Mouse (Mus musculus) NIH3T3 (cell line): ENCODE results near the gene Drosha.

Experiments
- DNase-seq: peaks from one replicate; pipeline ENCODE4 v3.0.0-alpha.2; 2012; ENCODE audit warnings: low read depth

The Drosha gene

DNA sequence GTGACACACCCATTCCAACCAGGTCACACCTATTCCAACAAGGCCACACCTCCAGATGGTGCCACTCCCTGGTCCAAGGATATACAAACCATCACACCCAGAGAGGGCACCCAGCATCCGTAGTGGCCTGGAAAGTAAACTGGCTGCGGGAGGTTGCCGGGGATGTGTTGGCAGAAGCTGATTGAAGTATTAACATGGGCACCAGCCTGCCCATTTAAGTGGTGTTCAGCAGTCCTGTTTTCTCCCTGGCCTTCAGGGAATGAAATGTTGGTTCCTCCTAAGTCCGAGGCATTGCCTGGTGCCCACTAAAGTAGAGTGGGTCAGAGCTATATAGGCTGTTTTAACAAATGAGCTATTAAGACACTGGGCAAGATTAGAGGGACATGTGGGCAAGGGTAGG is 8.0 kb downstream of the Drosha start:
- no peak for DNase-seq

DNA sequence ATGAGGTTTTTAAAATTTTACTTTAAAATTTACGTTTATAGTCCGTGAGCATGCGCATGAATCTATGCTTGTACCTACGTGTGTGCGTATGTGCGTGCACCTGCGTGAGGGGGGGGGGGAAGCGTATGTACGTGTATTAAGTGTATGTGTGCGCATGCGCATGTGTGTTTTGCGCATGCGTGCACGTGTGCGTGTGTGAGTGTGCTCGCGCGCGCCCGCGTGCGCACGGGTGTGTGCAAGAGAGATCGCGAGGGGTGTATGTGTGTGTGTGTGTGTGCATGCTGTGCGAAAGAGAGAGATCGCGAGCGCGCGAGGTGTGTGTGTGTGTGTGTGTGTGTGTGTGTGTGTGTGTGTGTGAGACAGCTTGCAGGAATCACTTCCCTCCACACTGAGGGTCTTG is 8.8 kb downstream of the Drosha start:
- DNase-seq: no peak

DNA sequence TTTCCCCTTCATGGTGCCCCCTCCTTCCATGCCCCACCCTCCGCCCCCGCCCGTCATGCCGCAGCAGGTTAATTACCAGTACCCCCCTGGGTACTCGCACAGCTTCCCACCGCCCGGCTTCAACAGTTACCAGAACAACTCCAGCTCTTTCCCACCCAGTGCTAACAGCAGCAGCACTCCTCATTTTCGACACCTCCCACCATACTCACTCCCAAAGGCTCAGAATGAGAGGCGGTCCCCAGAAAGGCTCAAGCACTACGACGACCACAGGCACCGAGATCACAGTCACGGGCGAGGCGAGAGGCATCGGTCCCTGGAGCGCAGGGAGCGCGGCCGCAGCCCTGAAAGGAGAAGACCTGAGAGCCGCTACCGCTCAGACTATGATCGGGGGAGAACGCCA is 9.6 kb downstream of the Drosha start:
- DNase-seq: no peak

DNA sequence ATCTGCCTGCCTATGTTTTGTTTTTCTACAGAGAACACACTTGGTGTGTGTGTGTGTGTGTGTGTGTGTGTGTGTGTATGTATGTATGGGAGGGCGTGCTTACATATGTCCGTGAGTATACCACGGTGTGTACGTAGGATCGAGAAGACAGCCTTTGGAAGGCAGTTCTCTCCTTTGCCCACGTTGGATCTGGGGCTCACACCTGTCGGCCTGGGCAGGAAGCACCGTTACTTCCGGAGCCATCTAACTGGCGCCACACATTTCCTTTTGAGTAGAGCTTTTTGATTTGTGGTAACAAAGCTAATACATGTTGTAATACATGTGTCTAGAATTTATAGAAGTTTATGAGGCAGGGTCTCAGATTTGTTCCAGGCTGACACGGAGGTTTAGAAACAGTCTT is 16.1 kb downstream of the Drosha start:
- no peak for DNase-seq

DNA sequence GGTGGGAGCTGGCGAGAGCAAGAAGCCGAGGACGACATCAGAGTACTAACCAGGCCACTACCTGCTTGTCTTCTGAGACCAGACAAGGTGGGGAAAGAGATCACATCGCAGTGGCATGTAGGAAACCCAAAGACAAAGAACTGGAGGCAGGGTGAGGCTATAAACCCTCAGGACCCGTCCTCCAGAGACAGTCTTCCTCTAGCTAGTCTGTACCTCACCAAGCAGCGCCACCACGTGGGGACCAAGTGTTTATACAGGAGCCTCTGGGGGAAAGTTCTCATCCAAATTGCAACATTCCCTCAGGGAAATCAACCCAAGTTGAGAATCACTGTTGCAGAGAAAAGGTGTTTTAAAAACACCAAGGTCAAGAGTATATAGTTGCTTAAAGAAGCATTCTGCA is 18.2 kb downstream of the Drosha start:
- no peak for DNase-seq

DNA sequence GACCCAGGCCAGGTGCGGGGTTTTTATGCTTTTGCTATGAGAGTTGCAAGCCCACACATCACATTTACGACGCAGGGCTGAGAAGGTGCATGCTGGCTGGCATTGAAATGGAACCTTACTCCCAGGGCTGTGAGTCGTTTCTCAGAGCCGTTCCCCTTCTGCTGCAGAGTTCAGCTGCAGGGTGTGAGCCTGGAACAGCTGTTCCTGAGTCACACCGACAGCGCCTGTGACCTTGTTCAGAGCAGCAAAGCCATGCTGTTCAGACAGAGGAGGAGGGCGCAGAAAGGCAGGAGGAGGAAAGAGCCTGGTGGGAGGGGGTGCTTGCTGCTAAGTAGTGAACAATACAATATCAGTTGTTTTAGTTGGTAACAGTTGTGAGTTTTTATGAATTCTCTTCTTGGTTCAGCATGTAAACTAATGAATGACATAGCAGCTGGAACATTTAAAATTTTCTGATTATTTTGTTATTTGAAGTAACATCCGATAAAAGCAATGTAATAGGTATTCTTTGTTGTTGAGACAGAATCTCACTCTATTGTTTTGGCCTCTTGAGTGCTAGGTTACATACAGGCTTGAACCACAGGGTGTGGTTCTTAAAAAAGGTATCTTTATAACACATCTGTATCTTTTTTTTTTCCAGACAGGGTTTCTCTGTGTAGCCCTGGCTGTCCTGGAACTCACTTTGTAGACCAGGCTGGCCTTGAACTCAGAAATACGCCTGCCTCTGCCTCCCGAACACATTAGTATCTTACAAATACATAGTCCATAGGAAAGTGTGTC is 23.8 kb downstream of the Drosha start:
- peak; percentile 62 for DNase-seq

DNA sequence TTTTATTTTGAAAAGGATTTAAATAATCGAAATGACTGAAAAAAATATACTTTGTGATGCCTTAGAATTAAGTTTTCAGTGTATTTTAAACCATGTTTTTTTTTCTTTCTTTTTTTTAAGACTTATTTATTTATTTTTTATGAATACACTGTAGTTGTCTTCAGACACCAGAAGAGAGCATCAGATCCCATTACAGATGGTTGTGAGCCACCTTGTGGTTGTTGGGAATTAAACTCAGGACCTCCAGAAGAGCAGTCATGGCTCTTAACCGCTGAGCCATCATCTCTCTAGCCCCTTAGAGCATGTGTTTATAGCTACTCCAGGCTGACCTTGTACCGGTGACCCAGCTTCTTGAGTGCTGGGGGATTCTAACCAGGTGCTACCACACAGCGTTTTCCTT is 24.8 kb downstream of the Drosha start:
- no peak for DNase-seq

DNA sequence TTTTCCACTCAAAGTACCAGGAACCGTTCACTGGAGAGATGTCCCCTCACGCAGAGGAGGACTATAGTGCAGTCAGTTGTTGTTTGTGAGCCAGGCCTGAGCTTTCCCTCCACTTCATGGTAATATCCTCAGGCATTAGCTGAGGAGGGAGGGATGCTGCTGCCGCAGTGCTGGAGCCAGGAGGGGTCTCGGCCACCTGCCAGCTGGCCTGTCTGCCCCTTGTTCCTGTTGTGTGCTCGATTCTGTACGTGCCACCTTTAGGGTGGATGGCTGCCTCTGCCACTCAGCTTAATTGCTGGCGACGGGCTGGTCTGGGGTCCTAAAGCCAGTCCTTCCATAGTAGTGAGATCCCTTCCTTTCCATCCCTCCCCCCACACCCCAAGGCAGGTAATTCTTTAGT is 28.9 kb downstream of the Drosha start:
- no peak for DNase-seq

DNA sequence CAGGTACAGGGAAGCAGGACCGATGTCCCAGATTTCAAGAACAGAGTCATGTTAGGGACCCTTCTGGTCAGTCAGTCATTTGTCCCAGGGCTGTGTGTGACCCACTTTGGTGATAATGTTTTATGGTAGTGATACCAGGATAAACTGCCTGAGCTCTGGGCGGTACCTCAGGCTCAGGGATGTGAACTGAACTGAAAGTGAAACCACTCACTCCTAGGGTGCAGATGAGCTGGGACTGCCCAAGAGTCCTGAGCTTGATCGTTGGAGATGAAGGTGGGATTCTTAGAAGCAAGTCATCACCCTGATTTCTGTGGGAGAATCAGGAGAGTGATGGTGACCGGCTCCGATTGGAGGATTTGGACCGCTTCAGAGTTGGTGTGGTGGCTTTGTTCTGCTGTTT is 32.2 kb downstream of the Drosha start:
- no peak for DNase-seq

DNA sequence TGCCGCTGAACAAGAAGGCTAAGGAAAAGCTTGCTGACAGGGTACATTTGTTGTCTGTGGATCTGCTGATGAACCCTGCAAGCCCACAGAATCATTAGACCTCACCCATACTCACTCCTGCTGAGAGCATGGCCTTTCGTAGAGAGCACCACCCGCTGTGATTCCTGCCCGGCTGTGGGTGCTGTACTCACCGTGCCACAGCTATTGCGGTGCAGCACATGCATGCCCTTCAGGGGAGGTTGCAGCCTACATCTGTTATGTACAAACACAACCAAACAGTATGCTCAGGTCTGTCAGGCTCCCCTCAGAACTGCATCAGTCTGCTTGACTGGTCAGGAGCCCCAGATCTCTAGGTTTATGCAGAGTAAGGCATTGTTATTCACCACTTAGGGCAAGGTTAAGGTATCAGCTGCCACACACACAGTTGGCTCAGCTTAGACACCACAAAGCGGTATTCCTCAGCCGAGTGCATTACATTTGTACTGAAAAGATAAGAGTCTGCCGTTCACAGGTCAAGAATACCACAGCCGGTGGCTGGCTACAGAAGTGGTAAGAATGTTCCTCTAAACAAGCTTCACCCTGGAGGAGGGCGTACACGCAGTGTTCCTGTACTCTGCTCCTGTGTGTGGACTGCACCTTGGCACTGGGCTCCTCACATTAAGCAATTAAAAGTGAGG is 33.4 kb downstream of the Drosha start:
- DNase-seq: no peak

DNA sequence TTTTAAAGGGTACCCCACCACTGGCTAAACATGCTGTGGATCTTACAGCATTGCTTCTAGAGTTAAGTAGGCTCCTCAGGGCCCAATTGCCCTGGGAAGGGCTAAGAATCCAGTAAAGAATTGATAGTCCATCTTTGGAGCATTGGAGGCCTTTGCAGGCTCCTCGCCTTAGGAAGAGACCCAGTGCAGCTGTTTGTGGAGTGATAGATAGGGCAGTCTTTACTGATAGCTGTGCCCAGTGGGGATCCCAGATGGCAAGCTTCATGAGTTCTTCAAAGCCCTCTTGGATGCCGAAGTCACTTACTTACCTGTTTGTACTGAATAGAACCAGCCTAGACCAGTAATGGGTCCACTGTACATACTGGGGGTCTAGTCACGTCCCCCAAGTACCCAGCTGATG is 34.0 kb downstream of the Drosha start:
- DNase-seq: no peak

DNA sequence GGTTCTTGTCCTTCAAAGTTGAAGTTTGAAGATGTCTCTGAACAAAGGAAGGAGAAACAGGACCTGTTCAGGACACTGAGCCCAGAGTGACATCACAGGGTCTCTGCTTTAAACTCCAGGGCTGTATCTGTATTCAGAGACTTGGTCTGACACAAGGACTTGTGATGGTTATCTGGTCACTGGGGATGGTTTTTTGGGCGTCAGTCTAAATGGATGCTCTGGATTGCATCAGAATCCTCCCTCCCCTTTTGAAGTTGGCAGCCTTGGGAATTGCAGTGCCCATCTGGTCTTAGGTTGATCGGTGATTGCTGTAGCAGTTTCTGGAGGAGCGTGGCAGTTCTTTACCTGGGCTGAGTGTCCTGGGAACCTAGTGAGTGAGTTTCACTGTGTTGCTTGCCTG is 37.4 kb downstream of the Drosha start:
- DNase-seq: no peak

DNA sequence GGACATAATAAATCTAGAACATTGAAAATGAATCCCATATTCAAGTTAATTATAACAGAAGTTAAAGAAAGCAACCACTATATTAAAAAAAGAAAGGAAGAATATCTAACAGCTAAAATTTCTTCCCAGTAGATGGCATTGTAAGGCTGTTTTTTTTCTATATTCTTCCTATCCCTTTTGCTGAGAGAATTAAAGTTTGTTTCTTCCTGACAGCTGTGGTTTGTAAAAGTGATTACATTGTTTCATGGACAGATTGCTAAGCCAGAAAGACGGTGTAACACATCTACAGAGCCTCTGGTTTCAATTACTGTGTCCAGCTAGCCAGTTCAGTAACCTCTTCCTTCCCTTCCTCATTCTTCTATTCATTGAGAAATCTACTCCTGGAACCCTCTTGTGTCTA is 39.1 kb downstream of the Drosha start:
- peak; percentile 70 for DNase-seq

DNA sequence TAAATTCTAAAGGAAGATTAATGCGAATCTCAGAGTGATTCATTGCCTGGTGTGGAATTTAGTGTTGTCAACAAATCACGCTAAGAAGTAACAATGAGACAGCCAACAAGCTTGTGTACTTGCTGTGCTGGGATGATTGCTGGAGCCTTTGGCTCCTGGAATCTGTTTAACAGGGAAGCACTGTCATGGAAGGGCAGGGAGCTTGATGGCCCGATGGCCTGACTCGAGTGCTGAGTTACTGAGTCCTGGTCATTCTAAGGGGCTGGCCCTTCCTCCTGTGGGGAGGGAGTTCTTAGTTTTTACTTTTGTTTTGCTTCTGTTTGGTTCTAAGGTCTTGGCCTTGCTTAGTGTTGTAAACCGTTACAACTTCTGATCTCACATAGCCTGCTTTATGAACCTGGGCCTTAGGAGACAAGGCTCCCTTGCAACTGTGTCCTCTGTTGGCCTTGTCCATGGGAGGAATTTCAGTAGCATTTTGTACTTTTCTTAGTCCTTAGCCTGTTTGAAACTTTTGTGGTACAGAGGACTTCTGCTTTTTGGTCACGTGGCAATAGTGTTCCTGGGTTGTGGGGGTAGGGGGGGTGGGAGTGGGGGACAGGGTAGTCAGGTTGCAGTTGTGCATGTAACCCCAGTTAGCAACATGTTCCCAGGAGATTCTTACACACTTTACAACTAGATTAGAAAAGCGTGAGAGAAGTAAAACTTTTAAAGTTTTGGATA is 41.1 kb downstream of the Drosha start:
- DNase-seq: no peak

DNA sequence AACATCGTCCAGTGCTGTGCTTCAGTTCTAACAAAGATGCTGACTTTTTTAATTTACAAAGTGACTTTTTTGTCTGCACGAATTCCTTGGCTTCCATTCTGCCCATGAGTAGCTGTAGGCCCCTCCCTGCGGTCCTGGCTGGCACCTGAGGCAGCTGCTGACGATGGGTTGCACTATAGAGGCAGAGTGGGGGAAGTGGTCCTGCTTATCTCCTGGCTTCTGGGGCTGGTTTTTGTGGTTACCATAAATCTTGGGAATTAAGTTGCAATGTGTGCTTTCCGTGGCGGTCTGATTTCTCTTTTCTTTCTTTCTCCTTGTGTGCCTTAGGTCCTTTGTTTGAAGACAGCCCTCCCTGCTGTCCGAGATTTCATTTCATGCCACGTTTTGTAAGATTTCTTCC is 42.7 kb downstream of the Drosha start:
- DNase-seq: no peak

DNA sequence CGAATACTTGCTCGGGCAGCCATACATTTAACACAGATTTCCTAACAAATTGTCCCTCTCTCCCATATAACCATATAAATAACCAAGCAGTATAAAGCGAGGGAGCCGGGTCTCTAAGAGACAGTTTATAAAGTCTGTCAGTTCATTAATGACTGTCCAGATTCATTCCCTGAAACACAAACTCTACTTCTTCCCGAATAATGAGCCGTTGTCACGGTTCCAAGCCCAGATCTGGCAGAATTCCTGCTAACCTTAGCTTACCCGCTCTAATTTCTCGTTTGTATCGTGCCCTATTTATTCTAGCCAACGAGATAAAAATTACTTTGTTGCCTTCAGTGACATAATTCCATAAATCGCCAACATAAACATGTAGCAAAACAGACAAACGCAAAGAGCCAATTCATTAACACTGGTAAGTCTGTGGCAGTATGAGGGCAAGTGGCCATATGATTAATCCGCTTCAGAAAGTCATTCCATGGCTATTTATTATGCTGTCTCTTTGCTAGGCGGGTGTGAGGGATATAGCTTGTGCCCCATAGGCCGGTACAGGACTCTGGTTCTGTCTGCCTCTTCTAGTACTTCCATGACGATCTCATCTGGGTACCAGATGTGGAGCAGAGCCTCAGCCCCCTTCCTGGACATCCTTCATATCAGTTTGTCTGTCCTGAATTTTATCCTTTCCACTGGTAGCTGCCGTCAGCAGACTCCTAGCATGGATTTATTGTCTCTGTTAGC is 51.0 kb downstream of the Drosha start:
- DNase-seq: no peak

DNA sequence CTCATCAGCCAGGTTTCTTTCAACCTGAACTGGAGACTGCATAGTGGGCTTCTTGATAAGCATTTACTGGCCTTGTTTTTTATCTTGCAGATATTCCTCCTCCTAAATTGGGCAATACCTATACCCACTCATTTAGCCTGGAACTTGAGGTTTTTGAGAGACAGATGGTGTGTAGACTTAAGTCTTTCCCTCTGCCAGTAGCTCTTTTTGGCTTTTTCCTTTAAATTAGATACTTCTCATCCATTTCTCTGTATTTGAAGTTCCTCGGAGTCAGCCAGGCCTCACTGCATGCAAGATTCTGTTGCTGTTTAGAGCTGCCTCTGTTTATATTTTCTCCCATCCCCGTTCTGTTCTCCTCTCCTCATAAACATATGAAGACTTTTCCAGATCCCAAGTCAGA is 51.7 kb downstream of the Drosha start:
- DNase-seq: no peak

DNA sequence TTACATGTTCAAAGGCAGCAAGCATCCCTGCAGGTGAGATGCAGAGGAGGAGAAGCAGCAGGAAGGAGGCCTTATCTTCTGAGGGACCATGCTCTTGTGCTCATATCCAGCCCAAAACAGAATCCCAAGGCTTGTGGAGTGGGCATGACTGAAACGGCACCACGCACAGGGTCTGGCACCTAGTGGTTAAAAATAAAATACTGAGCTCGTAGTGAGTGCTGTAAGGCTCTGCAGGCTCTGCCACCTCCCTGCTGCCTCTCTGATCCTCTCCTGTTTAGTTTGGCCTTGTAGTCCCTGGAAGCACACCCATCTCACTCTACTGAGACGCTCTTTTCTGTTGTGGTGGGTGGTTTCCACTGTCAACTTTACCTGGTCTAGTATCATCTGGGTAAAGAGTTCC is 52.3 kb downstream of the Drosha start:
- DNase-seq: no peak

DNA sequence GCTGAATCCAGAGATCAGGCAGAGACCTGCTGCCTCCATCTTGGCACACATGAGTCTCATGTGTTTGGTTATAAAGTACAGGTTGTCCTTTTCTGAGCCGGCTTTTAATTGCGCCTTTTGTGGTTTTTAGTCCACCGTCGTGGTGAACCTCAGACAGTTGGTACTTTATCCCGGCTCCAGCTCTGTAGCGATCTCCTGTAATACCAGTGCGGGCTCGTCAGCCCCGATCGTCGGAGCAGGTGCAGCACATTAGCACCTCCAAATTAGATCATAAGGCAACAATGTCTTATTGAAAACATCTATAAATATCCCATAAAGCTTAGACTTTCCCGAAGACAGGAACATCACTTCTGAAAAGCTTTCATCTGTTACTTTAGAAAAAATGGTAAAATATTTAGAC is 53.3 kb downstream of the Drosha start:
- DNase-seq: no peak

DNA sequence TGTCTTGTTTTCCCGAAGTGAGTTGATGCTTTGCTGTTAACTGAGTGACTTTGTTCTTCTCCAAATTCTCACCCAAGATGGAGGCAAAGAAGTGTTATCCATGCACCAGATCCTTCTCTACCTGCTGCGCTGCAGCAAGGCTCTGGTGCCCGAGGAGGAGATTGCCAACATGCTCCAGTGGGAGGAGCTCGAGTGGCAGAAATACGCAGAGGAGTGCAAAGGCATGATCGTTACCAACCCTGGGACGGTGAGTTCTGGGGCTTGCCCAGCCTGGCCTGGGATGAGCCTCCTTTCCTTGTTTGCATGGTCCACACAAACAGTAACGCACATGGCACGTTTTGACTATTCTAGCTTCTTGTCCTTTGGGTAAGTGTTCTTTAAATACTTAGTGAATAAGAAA is 54.0 kb downstream of the Drosha start:
- no peak for DNase-seq

DNA sequence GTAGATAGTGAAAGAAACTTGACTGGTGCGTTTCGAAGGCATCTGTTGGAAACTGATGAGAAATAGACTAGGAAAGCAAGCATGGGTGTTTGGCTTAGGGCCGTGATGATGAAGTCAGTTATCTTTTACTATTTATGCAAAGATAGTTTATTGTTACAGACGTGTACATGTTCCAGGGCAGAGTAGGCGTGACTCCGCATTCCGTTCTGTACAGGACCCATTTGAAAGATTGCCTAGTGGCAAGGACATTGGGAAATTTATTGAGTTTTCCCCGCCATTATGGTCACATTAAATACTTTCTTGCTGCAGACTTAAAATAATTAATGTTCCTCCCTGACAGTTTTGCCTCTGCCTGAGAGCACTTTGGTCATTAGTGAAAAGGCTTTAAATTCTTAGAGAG is 55.3 kb downstream of the Drosha start:
- no peak for DNase-seq

DNA sequence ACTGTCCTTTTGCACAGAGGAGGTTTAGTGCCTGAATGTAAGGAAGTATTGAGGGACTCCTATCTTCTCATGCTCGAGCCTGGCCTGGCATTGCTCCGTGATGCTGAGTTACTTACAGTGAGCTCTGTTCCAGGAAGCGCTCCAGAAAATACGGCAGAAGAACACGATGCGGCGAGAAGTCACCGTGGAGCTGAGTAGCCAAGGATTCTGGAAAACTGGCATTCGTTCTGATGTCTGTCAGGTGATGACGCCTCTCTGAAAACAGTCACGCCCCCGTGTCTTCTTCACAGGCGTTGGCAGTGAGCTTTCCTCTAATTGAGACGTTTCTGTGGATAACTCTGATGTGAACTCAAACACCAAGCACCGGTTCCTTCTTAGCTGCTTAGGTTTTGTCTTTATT is 60.2 kb downstream of the Drosha start:
- no peak for DNase-seq

DNA sequence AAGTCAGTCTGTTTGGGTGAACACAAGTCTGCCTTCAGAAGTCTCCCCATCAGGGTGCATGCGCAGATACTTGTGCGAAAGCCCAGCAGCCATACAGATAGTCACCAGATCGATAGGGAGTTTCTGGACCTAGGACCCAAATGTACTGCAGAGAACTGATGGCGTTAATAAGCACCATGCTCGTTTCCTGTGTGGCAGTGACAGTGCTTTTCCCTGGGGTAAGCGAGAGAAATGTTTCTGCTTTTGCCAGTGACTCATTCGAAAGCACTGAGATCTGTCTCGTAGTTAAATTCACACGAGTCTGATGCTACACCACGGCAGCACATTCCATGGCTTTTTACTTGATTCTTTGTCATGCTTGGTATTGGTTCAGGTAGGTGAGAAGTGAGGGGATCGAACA is 60.7 kb downstream of the Drosha start:
- no peak for DNase-seq
